Mouse (Mus musculus): Measurements from ENCODE around the gene Myo1e. TPM values are rescaled to one million over a fixed set of nuclear protein-coding genes. Genes with fewer than 3 reads are reported as not detected.

Myo1e gene
- total and polyA plus RNA-seq, 3 experiments = 0.14 to 0.49 TPM; not detected in 1

- no peak overlapping the region for H3K4me3 ChIP-seq (ENCODE audit: low read depth, low read length)
- H3K9me3 ChIP-seq (replicated peaks) = no peaks in the 10 kb centered on the region
- DNase-seq (ENCODE audit: low spot score) (no peak), ATAC-seq (ENCODE audit: extremely low read depth, insufficient number of reproducible peaks, low FRiP score, poor library complexity, severe bottlenecking) (no peak)
- no peaks in the 10 kb centered on the region for H3K27me3 ChIP-seq (ENCODE audit: insufficient read depth, low read length)
- no peaks in the 10 kb centered on the region for H3K4me1 ChIP-seq (ENCODE audit: insufficient read depth, low read depth, low read length)
- no peaks in the 10 kb centered on the region for H3K36me3 ChIP-seq (replicated peaks)
- TF ChIP-seq POLR2AphosphoS5 (IDR thresholded peaks at IDR 0.05; ENCODE audit: insufficient replicate concordance, low read depth, low read length) (no peak), GATA1 (IDR thresholded peaks at IDR 0.05; ENCODE audit: borderline replicate concordance, low read length) (no peak), TAL1 (conservative IDR thresholded peaks at IDR 0.05; ENCODE audit: low read depth, low read length) (no peak), CTCF (IDR thresholded peaks at IDR 0.05; ENCODE audit: low read depth, low read length) (no peak), GATA2 (IDR thresholded peaks at IDR 0.05; ENCODE audit: borderline replicate concordance, low read depth, low read length) (no peak)
These were observed 63.3 kb downstream of the Myo1e start for GRCm38 (mm10) chr9:70270468-70270867.

GRCm38 (mm10) chr9:70271137-70271536 is 64.0 kb downstream of the Myo1e start:
- no peaks in the 10 kb centered on the region for H3K27me3 ChIP-seq (ENCODE audit: insufficient read depth, low read length)

GRCm38 (mm10) chr9:70271631-70272030 is 64.5 kb downstream of the Myo1e start:
- TF ChIP-seq GATA2 (IDR thresholded peaks at IDR 0.05; ENCODE audit: borderline replicate concordance, low read depth, low read length) (no peak), GATA1 (IDR thresholded peaks at IDR 0.05; ENCODE audit: borderline replicate concordance, low read length) (no peak)
- no peak overlapping the region for H3K4me3 ChIP-seq (ENCODE audit: low read depth, low read length)
- H3K27me3 ChIP-seq (ENCODE audit: insufficient read depth, low read length) = no peaks in the 10 kb centered on the region
- no peaks in the 10 kb centered on the region for H3K9me3 ChIP-seq (replicated peaks)
- no peaks in the 10 kb centered on the region for H3K36me3 ChIP-seq (replicated peaks)
- no peaks in the 10 kb centered on the region for H3K4me1 ChIP-seq (ENCODE audit: insufficient read depth, low read depth, low read length)
- no peak for DNase-seq (ENCODE audit: low spot score)
- ATAC-seq (ENCODE audit: extremely low read depth, insufficient number of reproducible peaks, low FRiP score, poor library complexity, severe bottlenecking) = no peak

More at GRCm38 (mm10) chr9:70271137-70271536, 64.0 kb downstream of the Myo1e start:
- Histone ChIP-seq H3K4me3 (ENCODE audit: low read depth, low read length) (no peak overlapping the region), H3K9me3 (replicated peaks) (no peaks in the 10 kb centered on the region), H3K36me3 (replicated peaks) (no peaks in the 10 kb centered on the region), H3K4me1 (ENCODE audit: insufficient read depth, low read depth, low read length) (no peaks in the 10 kb centered on the region)
- no peak for DNase-seq (ENCODE audit: low spot score)
- no peak for TF ChIP-seq GATA1 (IDR thresholded peaks at IDR 0.05; ENCODE audit: borderline replicate concordance, low read length)
- no peak for TF ChIP-seq POLR2AphosphoS5 (IDR thresholded peaks at IDR 0.05; ENCODE audit: insufficient replicate concordance, low read depth, low read length)
- no peak for TF ChIP-seq TAL1 (conservative IDR thresholded peaks at IDR 0.05; ENCODE audit: low read depth, low read length)
- no peak for TF ChIP-seq GATA2 (IDR thresholded peaks at IDR 0.05; ENCODE audit: borderline replicate concordance, low read depth, low read length)
- no peak for TF ChIP-seq CTCF (IDR thresholded peaks at IDR 0.05; ENCODE audit: low read depth, low read length)
- no peak for ATAC-seq (ENCODE audit: extremely low read depth, insufficient number of reproducible peaks, low FRiP score, poor library complexity, severe bottlenecking)

- no peak overlapping the region for H3K4me3 ChIP-seq (ENCODE audit: low read depth, low read length)
- no peak for DNase-seq (ENCODE audit: low spot score)
- no peak for ATAC-seq (ENCODE audit: extremely low read depth, insufficient number of reproducible peaks, low FRiP score, poor library complexity, severe bottlenecking)
- TF ChIP-seq TAL1 (conservative IDR thresholded peaks at IDR 0.05; ENCODE audit: low read depth, low read length) = no peak
- TF ChIP-seq GATA1 (IDR thresholded peaks at IDR 0.05; ENCODE audit: borderline replicate concordance, low read length) = no peak
- no peak for TF ChIP-seq CTCF (IDR thresholded peaks at IDR 0.05; ENCODE audit: low read depth, low read length)
- TF ChIP-seq GATA2 (IDR thresholded peaks at IDR 0.05; ENCODE audit: borderline replicate concordance, low read depth, low read length) = no peak
- TF ChIP-seq POLR2AphosphoS5 (IDR thresholded peaks at IDR 0.05; ENCODE audit: insufficient replicate concordance, low read depth, low read length) = no peak
- no peaks in the 10 kb centered on the region for H3K9me3 ChIP-seq (replicated peaks)
- no peaks in the 10 kb centered on the region for H3K27me3 ChIP-seq (ENCODE audit: insufficient read depth, low read length)
- H3K36me3 ChIP-seq (replicated peaks) = no peaks in the 10 kb centered on the region
- H3K4me1 ChIP-seq (ENCODE audit: insufficient read depth, low read depth, low read length) = no peaks in the 10 kb centered on the region
These were observed 66.9 kb downstream of the Myo1e start for GRCm38 (mm10) chr9:70274071-70274470.

- Histone ChIP-seq H3K4me1 (ENCODE audit: insufficient read depth, low read depth, low read length) (no peaks in the 10 kb centered on the region), H3K36me3 (replicated peaks) (no peaks in the 10 kb centered on the region)
- ATAC-seq (ENCODE audit: extremely low read depth, insufficient number of reproducible peaks, low FRiP score, poor library complexity, severe bottlenecking) = no peak
These were observed 67.3 kb downstream of the Myo1e start for GRCm38 (mm10) chr9:70274476-70274875.

GRCm38 (mm10) chr9:70274887-70275555 is 67.9 kb downstream of the Myo1e start:
- Histone ChIP-seq H3K4me1 (ENCODE audit: insufficient read depth, low read depth, low read length) (no peaks in the 10 kb centered on the region), H3K4me3 (ENCODE audit: low read depth, low read length) (no peak overlapping the region), H3K27me3 (ENCODE audit: insufficient read depth, low read length) (no peaks in the 10 kb centered on the region), H3K36me3 (replicated peaks) (no peaks in the 10 kb centered on the region), H3K9me3 (replicated peaks) (no peaks in the 10 kb centered on the region)
- DNase-seq (ENCODE audit: low spot score) (no peak), ATAC-seq (ENCODE audit: extremely low read depth, insufficient number of reproducible peaks, low FRiP score, poor library complexity, severe bottlenecking) (no peak)
- TF ChIP-seq TAL1 (conservative IDR thresholded peaks at IDR 0.05; ENCODE audit: low read depth, low read length) (no peak), GATA1 (IDR thresholded peaks at IDR 0.05; ENCODE audit: borderline replicate concordance, low read length) (no peak), CTCF (IDR thresholded peaks at IDR 0.05; ENCODE audit: low read depth, low read length) (no peak), GATA2 (IDR thresholded peaks at IDR 0.05; ENCODE audit: borderline replicate concordance, low read depth, low read length) (no peak), POLR2AphosphoS5 (IDR thresholded peaks at IDR 0.05; ENCODE audit: insufficient replicate concordance, low read depth, low read length) (no peak)

More at GRCm38 (mm10) chr9:70274476-70274875, 67.3 kb downstream of the Myo1e start:
- no peaks in the 10 kb centered on the region for H3K9me3 ChIP-seq (replicated peaks)
- H3K27me3 ChIP-seq (ENCODE audit: insufficient read depth, low read length) = no peaks in the 10 kb centered on the region
- TF ChIP-seq CTCF (IDR thresholded peaks at IDR 0.05; ENCODE audit: low read depth, low read length) (no peak), GATA2 (IDR thresholded peaks at IDR 0.05; ENCODE audit: borderline replicate concordance, low read depth, low read length) (no peak), GATA1 (IDR thresholded peaks at IDR 0.05; ENCODE audit: borderline replicate concordance, low read length) (no peak), TAL1 (conservative IDR thresholded peaks at IDR 0.05; ENCODE audit: low read depth, low read length) (no peak), POLR2AphosphoS5 (IDR thresholded peaks at IDR 0.05; ENCODE audit: insufficient replicate concordance, low read depth, low read length) (no peak)
- no peak overlapping the region for H3K4me3 ChIP-seq (ENCODE audit: low read depth, low read length)
- DNase-seq (ENCODE audit: low spot score) = no peak

Measured in G1E (cell line).